Comparison of ENCODE assay signal across 24 mouse cellular contexts in genomic region chr17:68037011-68037410, GRCm38 (mm10). TPM values are rescaled to one million over a fixed set of nuclear protein-coding genes. Genes with fewer than 3 reads are reported as not detected.
A peak's percentile ranks its signal among the peaks of the same experiment; 100 is the strongest.
DNase-seq lines count a peak whose midpoint lies in the region; ATAC-seq and TF ChIP-seq lines count a peak whose summit lies in the region.
"Had no signal": no experiment of that assay in that cellular context is flagged by ENCODE, and none has a peak within 500 bp of the region (broad histone marks: within the 10 kb centered on the region; RNA-seq: fewer than 3 reads in every experiment).

No protein-coding gene starts in this region.

- no peaks in the 10 kb centered on the region for H3K9me3 ChIP-seq in heart, embryonic 10.5 days
- no peaks in the 10 kb centered on the region for H3K9me3 ChIP-seq in hindbrain, embryonic 16.5 days (ENCODE audit: control insufficient read depth, low read length)
- no peaks in the 10 kb centered on the region for H3K9me3 ChIP-seq in hindbrain, postnatal 0 days (ENCODE audit: low read length)
- H3K9me3 ChIP-seq in midbrain, embryonic 11.5 days (ENCODE audit: control insufficient read depth, low read length) = no peaks in the 10 kb centered on the region
- H3K9me3 ChIP-seq in midbrain, embryonic 10.5 days (replicated peaks) = no peaks in the 10 kb centered on the region
- H3K9me3 ChIP-seq: embryonic facial prominence, embryonic 10.5 days; embryonic facial prominence, embryonic 13.5 days; forebrain, embryonic 12.5 days; forebrain, embryonic 15.5 days had no signal

- no peaks in the 10 kb centered on the region for H3K27me3 ChIP-seq in heart, embryonic 10.5 days (ENCODE audit: insufficient read depth, poor library complexity, severe bottlenecking)
- H3K27me3 ChIP-seq in hindbrain, embryonic 16.5 days (replicated peaks; ENCODE audit: control insufficient read depth, insufficient read depth, low read length) = no peaks in the 10 kb centered on the region
- H3K27me3 ChIP-seq in hindbrain, postnatal 0 days (ENCODE audit: insufficient read depth, low read length) = no peaks in the 10 kb centered on the region
- no peaks in the 10 kb centered on the region for H3K27me3 ChIP-seq in midbrain, embryonic 11.5 days (ENCODE audit: control insufficient read depth, insufficient read depth, low read length)
- no peaks in the 10 kb centered on the region for H3K27me3 ChIP-seq in midbrain, embryonic 10.5 days (ENCODE audit: low read depth, poor library complexity, severe bottlenecking)
- H3K27me3 ChIP-seq: CH12.LX; embryonic facial prominence, embryonic 13.5 days; forebrain, embryonic 12.5 days; forebrain, embryonic 15.5 days; Patski had no signal

- H3K4me1 ChIP-seq in heart, embryonic 10.5 days = no peaks in the 10 kb centered on the region
- H3K4me1 ChIP-seq in hindbrain, embryonic 16.5 days (ENCODE audit: control insufficient read depth, insufficient read depth, low read depth, low read length) = no peaks in the 10 kb centered on the region
- H3K4me1 ChIP-seq in hindbrain, postnatal 0 days (ENCODE audit: insufficient read depth, low read length) = no peaks in the 10 kb centered on the region
- H3K4me1 ChIP-seq in midbrain, embryonic 11.5 days (ENCODE audit: control insufficient read depth, insufficient read depth, low read length) = no peaks in the 10 kb centered on the region
- H3K4me1 ChIP-seq in midbrain, embryonic 10.5 days = no peaks in the 10 kb centered on the region
- H3K4me1 ChIP-seq: embryonic facial prominence, embryonic 10.5 days; embryonic facial prominence, embryonic 13.5 days; forebrain, embryonic 12.5 days; forebrain, embryonic 15.5 days had no signal

- 0 out of 2 replicates have a peak, but pooled peaks have one; percentile 42 for ATAC-seq in hindbrain, embryonic 16.5 days
- no peak for ATAC-seq in hindbrain, postnatal 0 days
- no peak for ATAC-seq in midbrain, embryonic 11.5 days (ENCODE audit: low FRiP score)
- ATAC-seq: forebrain, embryonic 15.5 days; intestine, embryonic 16.5 days; Patski had no signal

- H3K4me2 ChIP-seq in hindbrain, embryonic 16.5 days (ENCODE audit: low read length) = no peak overlapping the region
- H3K4me2 ChIP-seq in hindbrain, postnatal 0 days (ENCODE audit: low read depth, low read length) = no peak overlapping the region
- no peak overlapping the region for H3K4me2 ChIP-seq in midbrain, embryonic 11.5 days
- H3K4me2 ChIP-seq: embryonic facial prominence, embryonic 13.5 days; forebrain, embryonic 12.5 days; forebrain, embryonic 15.5 days; heart, embryonic 11.5 days had no signal

- no peak overlapping the region for H3K27ac ChIP-seq in heart, embryonic 10.5 days
- no peak overlapping the region for H3K27ac ChIP-seq in hindbrain, embryonic 16.5 days (ENCODE audit: low read depth, low read length)
- no peak overlapping the region for H3K27ac ChIP-seq in hindbrain, postnatal 0 days
- no peak overlapping the region for H3K27ac ChIP-seq in midbrain, embryonic 11.5 days (ENCODE audit: low read depth, low read length)
- H3K27ac ChIP-seq in midbrain, embryonic 10.5 days (replicated peaks) = no peak overlapping the region
- H3K27ac ChIP-seq: embryonic facial prominence, embryonic 10.5 days; embryonic facial prominence, embryonic 13.5 days; forebrain, embryonic 12.5 days; forebrain, embryonic 15.5 days; heart, adult 2 months had no signal

- no peak overlapping the region for H3K9ac ChIP-seq in hindbrain, embryonic 16.5 days (ENCODE audit: low read depth, low read length)
- H3K9ac ChIP-seq in hindbrain, postnatal 0 days (replicated peaks; ENCODE audit: low read length) = no peak overlapping the region
- H3K9ac ChIP-seq in midbrain, embryonic 11.5 days (ENCODE audit: low read length) = no peak overlapping the region
- H3K9ac ChIP-seq: embryonic facial prominence, embryonic 13.5 days; forebrain, embryonic 12.5 days; forebrain, embryonic 15.5 days had no signal

- H3K4me3 ChIP-seq in heart, embryonic 10.5 days = no peak overlapping the region
- H3K4me3 ChIP-seq in hindbrain, embryonic 16.5 days (ENCODE audit: low read length) = no peak overlapping the region
- no peak overlapping the region for H3K4me3 ChIP-seq in hindbrain, postnatal 0 days (ENCODE audit: low read length)
- H3K4me3 ChIP-seq in midbrain, embryonic 11.5 days (ENCODE audit: low read depth, low read length) = no peak overlapping the region
- H3K4me3 ChIP-seq in midbrain, embryonic 10.5 days = no peak overlapping the region
- H3K4me3 ChIP-seq: embryonic facial prominence, embryonic 10.5 days; embryonic facial prominence, embryonic 13.5 days; erythroblast, embryonic 14.5 days; forebrain, embryonic 12.5 days; forebrain, embryonic 15.5 days; heart, adult 2 months had no signal

- whole genome bisulfite sequencing in heart, embryonic 10.5 days = 53% methylated on average over 1 of the region's 1 CpGs
- WGBS in hindbrain, embryonic 16.5 days = 53% methylated on average over 1 of the region's 1 CpGs
- WGBS in hindbrain, postnatal 0 days = 53% methylated on average over 1 of the region's 1 CpGs
- 92% methylated on average over 1 of the region's 1 CpGs for WGBS in midbrain, embryonic 11.5 days
- 95% methylated on average over 1 of the region's 1 CpGs for WGBS in midbrain, embryonic 10.5 days

- DNase-seq in heart, adult 11 months = peak; percentile 54
- DNase-seq in heart, embryonic 10.5 days (ENCODE audit: low spot score) = no peak
- DNase-seq in hindbrain, postnatal 0 days (ENCODE audit: low spot score) = no peak
- DNase-seq in midbrain, embryonic 11.5 days (ENCODE audit: low spot score, missing footprints) = peak; percentile 73
- DNase-seq in midbrain, embryonic 10.5 days (ENCODE audit: low spot score) = no peak
- DNase-seq: adrenal gland, postnatal 10 days; adrenal gland, postnatal 36 days; B cell, adult 2 months; cerebellum, adult 18-20 months; cerebellum, adult 9-10 months; cerebellum, postnatal 14 days; gastrocnemius, postnatal 25 days; heart, adult 2 months had no signal

- no peaks in the 10 kb centered on the region for H3K36me3 ChIP-seq in heart, embryonic 10.5 days
- no peaks in the 10 kb centered on the region for H3K36me3 ChIP-seq in hindbrain, embryonic 16.5 days (ENCODE audit: control insufficient read depth, insufficient read depth, low read length)
- H3K36me3 ChIP-seq in hindbrain, postnatal 0 days (ENCODE audit: insufficient read depth, low read length) = no peaks in the 10 kb centered on the region
- H3K36me3 ChIP-seq in midbrain, embryonic 11.5 days (ENCODE audit: control insufficient read depth, insufficient read depth, low read length) = no peaks in the 10 kb centered on the region
- H3K36me3 ChIP-seq in midbrain, embryonic 10.5 days = no peaks in the 10 kb centered on the region
- H3K36me3 ChIP-seq: embryonic facial prominence, embryonic 10.5 days; embryonic facial prominence, embryonic 13.5 days; forebrain, embryonic 12.5 days; forebrain, embryonic 15.5 days; G1E had no signal

- no peak for TF ChIP-seq CTCF in hindbrain, postnatal 0 days (IDR thresholded peaks at IDR 0.05; ENCODE audit: low read depth)

RNA-seq across cellular contexts. Expression of gene Arhgap28, which starts 33.1 kb away (rescaled TPM):
- polyA plus RNA-seq in heart, embryonic 10.5 days (2016; fragmentation: Nextera tagmentation; extraction: Ambion mirVana) = 23.0 and 38.1 TPM in 2 replicates
- polyA plus RNA-seq in hindbrain, embryonic 16.5 days (2015; fragmentation: Nextera tagmentation; extraction: Ambion mirVana) = 5.9 and 9.1 TPM in 2 replicates
- 6.9 and 7.6 TPM in 2 replicates for total RNA-seq in hindbrain, postnatal 0 days (2014; rRNA removed)
- polyA plus RNA-seq in hindbrain, postnatal 0 days (2015; fragmentation: Nextera tagmentation; extraction: Ambion mirVana) = 4.0 and 4.1 TPM in 2 replicates
- 21.7 and 28.9 TPM in 2 replicates for polyA plus RNA-seq in midbrain, embryonic 11.5 days (2014; fragmentation: Nextera tagmentation; extraction: Ambion mirVana)
- 24.9 and 26.3 TPM in 2 replicates for polyA plus RNA-seq in midbrain, embryonic 10.5 days (2016; fragmentation: Nextera tagmentation; extraction: Ambion mirVana)
- total RNA-seq: CH12.LX had no signal
- polyA plus RNA-seq: erythroblast, embryonic 14.5 days; G1E had no signal

Comparison
In these comparisons a context has a peak if more than half of its experiments do, and no peak if none do; other contexts are left out.
1. DNase-seq: peak in heart, adult 11 months (single experiment) and midbrain, embryonic 11.5 days (single experiment); none in heart, embryonic 10.5 days (single experiment), hindbrain, postnatal 0 days (single experiment) and midbrain, embryonic 10.5 days (single experiment).